Mouse (Mus musculus) hindbrain, embryonic 14.5 days (tissue): ENCODE measurements around the gene Olfr1463. TPM values are rescaled to one million over a fixed set of nuclear protein-coding genes. Genes with fewer than 3 reads are reported as not detected.

ENCODE experiments used
- ATAC-seq: fragments of 200-750 bp; cut with Nextera tagmentation; 2 replicates; pipeline ENCODE4 v1.8.0; 2017; ENCODE audit warnings: moderate number of reproducible peaks, mild to moderate bottlenecking, moderate TSS enrichment, moderate library complexity; ENCODE audit not compliant: low FRiP score
- DNase-seq: peaks from one replicate; pipeline ENCODE4 v3.0.0-alpha.2; 2015; ENCODE audit warnings: low spot score
- H3K27ac ChIP-seq: fragments of 300-500 bp; sonication (generic); 2 replicates; pipeline ENCODE4 v1.5.1; 2014; ENCODE audit warnings: mild to moderate bottlenecking, moderate library complexity
- H3K27me3 ChIP-seq: fragments of 300-500 bp; sonication (generic); 2 replicates; pipeline ENCODE4 v1.6.1; 2014; ENCODE audit warnings: mild to moderate bottlenecking, low read length, mixed read lengths; ENCODE audit not compliant: control insufficient read depth, insufficient read depth
- H3K36me3 ChIP-seq: fragments of 300-500 bp; sonication (generic); replicated peaks from 2 replicates; pipeline ENCODE4 v1.6.1; 2014; ENCODE audit not compliant: control insufficient read depth, insufficient read depth
- H3K4me1 ChIP-seq: fragments of 300-500 bp; sonication (generic); replicated peaks from 2 replicates; pipeline ENCODE4 v1.6.1; 2014; ENCODE audit warnings: antibody characterized with exemption, low read length, mixed read lengths; ENCODE audit not compliant: control insufficient read depth, insufficient read depth
- H3K4me2 ChIP-seq: fragments of 300-500 bp; sonication (generic); replicated peaks from 2 replicates; pipeline ENCODE4 v1.6.1; 2014; ENCODE audit warnings: mild to moderate bottlenecking, moderate library complexity
- H3K4me3 ChIP-seq: fragments of 300-500 bp; sonication (generic); replicated peaks from 2 replicates; pipeline ENCODE4 v1.5.1; 2014; ENCODE audit warnings: mild to moderate bottlenecking, low read length
- H3K9ac ChIP-seq: fragments of 300-500 bp; sonication (generic); 2 replicates; pipeline ENCODE4 v1.6.1; 2014
- H3K9me3 ChIP-seq: fragments of 300-500 bp; sonication (generic); 2 replicates; pipeline ENCODE4 v1.6.1; 2016; ENCODE audit warnings: low read length; ENCODE audit not compliant: control insufficient read depth
- WGBS: fragments of 180-500 bp; shearing (Covaris S2); extraction: QIAGEN DNeasy Blood & Tissue Kit; methylation state at CpG from one replicate; pipeline ENCODE4 v1.1.7; 2014; 5-methylcytosine and 5-hydroxymethylcytosine counted together
- polyA plus RNA-seq: library from polyadenylated mRNA; unstranded; fragments of >200 nt; fragmentation: Nextera tagmentation; extraction: Ambion mirVana; gene quantifications from 2 replicates; pipeline ENCODE4 v1.2.1, GENCODE M21; 2014

Olfr1463 gene
- polyA plus RNA-seq = not detected in 2 replicates

DNA sequence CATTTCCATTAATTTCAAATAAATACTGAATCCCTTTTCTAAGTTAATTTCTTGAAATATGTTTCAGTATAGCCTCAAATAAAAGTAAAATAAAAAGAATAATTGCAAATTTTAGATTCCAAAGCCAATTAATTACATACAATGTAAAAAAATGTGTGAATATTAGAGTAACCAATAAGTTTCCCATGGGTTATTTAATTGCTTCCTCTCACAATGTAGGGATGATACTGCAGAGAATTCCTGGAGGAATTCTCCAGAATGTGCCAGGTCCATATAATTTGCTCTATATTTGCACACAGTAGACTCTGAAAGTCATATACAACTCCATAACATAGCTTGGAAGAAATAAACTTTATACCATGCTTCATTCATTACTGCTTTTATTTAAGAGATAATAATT is at the start of gene Olfr1463:
TSS of gene Olfr1463 (plus strand) at position 301 of the 400 bp plus-strand sequence.
- ATAC-seq (no peak), DNase-seq (no peak)
- Histone ChIP-seq H3K36me3 (no peaks in the 10 kb centered on the region), H3K27me3 (no peaks in the 10 kb centered on the region), H3K4me1 (no peaks in the 10 kb centered on the region), H3K4me2 (no peak within 1 kb of the TSS), H3K4me3 (no peak within 1 kb of the TSS), H3K9me3 (peaks cover 26% of the 10 kb centered on the region), H3K9ac (no peak within 1 kb of the TSS), H3K27ac (no peak within 1 kb of the TSS)

DNA sequence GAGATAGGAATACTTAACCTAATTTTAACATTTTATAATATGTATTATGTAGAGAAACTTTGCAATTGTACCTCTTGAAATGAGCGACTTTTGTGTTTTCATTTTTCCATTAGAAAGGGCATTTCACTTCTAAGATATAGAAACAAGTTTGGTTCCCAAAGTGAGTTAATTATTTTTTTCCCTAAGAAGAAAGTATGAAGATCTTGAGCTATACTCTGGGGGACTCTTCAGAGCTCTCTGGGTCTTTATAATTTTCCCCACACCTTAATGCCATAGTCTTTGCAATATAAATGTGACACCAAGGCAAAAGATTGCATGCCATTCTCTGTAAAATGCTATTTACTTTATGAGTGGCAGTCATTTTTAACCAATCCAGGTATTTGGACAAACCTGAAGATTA is 45.7 kb upstream of the Olfr1463 start, which contains the start of gene Olfr1462:
TSS of gene Olfr1462 (plus strand) at position 301 of the 400 bp plus-strand sequence.
- 86% methylated on average over 1 of the region's 1 CpGs for WGBS
- Histone ChIP-seq H3K27ac (no peak within 1 kb of the TSS), H3K36me3 (no peaks in the 10 kb centered on the region), H3K9ac (no peak within 1 kb of the TSS), H3K27me3 (no peaks in the 10 kb centered on the region), H3K4me2 (no peak within 1 kb of the TSS), H3K4me3 (no peak within 1 kb of the TSS), H3K4me1 (no peaks in the 10 kb centered on the region), H3K9me3 (peaks cover 24% of the 10 kb centered on the region)
- ATAC-seq (no peak), DNase-seq (no peak)

DNA sequence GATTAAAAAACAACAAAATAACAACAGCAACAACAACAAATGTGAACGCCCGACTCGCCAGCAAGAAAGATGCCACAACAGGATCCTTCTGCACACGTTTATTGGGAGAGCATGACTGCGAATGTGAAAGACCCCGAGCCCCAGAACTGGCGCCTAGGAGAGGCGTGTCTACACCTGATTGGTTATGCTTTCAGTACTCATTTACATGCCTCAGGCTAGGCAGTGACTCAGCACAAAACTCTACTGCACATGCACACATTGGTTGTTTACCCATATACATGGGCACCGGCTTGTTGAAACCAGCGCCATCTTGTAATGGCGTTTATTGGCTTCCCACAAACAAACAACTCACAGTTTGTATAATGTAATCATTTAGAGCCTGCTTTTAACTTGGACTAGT is 9.5 kb upstream of the Olfr1463 start:
- no peaks in the 10 kb centered on the region for H3K36me3 ChIP-seq
- H3K27ac ChIP-seq = no peak overlapping the region
- 88% methylated on average over 11 of the region's 11 CpGs for WGBS
- ATAC-seq (no peak), DNase-seq (no peak)
- H3K4me1 ChIP-seq = no peaks in the 10 kb centered on the region
- H3K4me2 ChIP-seq = no peak overlapping the region
- H3K9me3 ChIP-seq = peaks cover 35% of the 10 kb centered on the region
- H3K9ac ChIP-seq = no peak overlapping the region
- H3K27me3 ChIP-seq = no peaks in the 10 kb centered on the region
- no peak overlapping the region for H3K4me3 ChIP-seq

Other genes with a start within 250 kb of the Olfr1463 start
- gene Olfr1451, start 236.3 kb upstream of the Olfr1463 start, polyA plus RNA-seq = not detected in 2 replicates
- gene Olfr1453, start 203.0 kb upstream of the Olfr1463 start, polyA plus RNA-seq = not detected in 2 replicates
- gene Olfr1454, start 170.7 kb upstream of the Olfr1463 start, polyA plus RNA-seq = not detected in 2 replicates
- not detected in 2 replicates for gene Olfr1457, start 133.4 kb upstream of the Olfr1463 start, polyA plus RNA-seq
- gene Olfr1458, start 124.6 kb upstream of the Olfr1463 start, polyA plus RNA-seq = not detected in 2 replicates
- not detected in 2 replicates for gene Olfr1459, start 81.8 kb upstream of the Olfr1463 start, polyA plus RNA-seq
- gene Olfr1461, start 68.3 kb upstream of the Olfr1463 start, polyA plus RNA-seq = not detected in 2 replicates
- gene Olfr1462, start 45.6 kb upstream of the Olfr1463 start, polyA plus RNA-seq = not detected in 2 replicates
- gene Olfr1465, start 84.2 kb downstream of the Olfr1463 start, polyA plus RNA-seq = not detected in 2 replicates
- gene Olfr1466, start 107.5 kb downstream of the Olfr1463 start, polyA plus RNA-seq = not detected in 2 replicates
- not detected in 2 replicates for gene Olfr1467, start 130.9 kb downstream of the Olfr1463 start, polyA plus RNA-seq
- not detected in 2 replicates for gene Olfr1469, start 176.5 kb downstream of the Olfr1463 start, polyA plus RNA-seq
- gene Olfr1471, start 212.1 kb downstream of the Olfr1463 start, polyA plus RNA-seq = not detected in 2 replicates
- gene Olfr1472, start 224.8 kb downstream of the Olfr1463 start, polyA plus RNA-seq = not detected in 2 replicates
- not detected in 2 replicates for gene Olfr1474, start 238.2 kb downstream of the Olfr1463 start, polyA plus RNA-seq
- not detected in 2 replicates for gene Olfr1475, start 248.9 kb downstream of the Olfr1463 start, polyA plus RNA-seq